Mouse (Mus musculus): ENCODE data around the gene Cyb5r3. TPM values are rescaled to one million over a fixed set of nuclear protein-coding genes. Genes with fewer than 3 reads are reported as not detected.

Cyb5r3 gene
- polyA plus RNA-seq, 1 experiment from 2014 or later = 154 TPM

DNA sequence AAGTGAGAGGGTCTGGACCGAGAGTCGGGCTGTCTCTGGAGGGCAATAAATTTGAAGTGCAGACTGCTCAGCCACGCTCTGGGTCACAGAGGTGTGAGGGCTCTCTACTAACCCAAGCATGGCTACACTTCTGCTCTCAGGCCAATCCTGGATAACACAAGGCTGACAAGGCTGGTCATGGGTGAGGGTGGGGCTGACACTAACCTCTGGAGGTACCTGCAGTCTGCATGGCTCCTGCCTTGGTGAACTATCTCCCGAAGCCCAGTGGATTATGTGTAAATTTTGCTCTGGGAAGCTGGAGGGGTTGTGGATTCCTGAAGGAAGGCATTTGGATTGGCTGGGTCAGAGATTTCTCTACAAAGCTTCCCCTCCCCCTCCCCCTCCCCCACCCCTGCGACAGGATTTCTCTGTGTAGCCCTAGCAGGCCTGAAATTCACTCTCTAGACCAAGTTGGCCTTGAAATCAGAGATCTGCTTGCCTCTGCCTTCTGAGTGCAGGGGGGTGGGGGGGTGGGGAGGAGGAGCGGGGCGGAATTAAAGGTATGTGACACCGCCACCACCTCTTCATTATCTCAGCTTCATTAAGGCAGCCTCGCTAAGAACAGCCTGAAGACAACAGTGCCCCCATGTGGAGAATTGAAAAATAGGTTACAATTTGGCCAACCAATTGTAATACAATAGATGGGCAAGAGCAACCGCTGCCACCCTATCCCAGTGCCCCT is 32.5 kb upstream of the Cyb5r3 start:
- WGBS (ENCODE audit: insufficient replicate concordance) = 22% methylated on average over 10 of the region's 10 CpGs
- Histone ChIP-seq H3K4me3 (ENCODE audit: low read depth, low read length) (0 out of 2 replicates have a peak overlapping the region, but pooled peaks have one; percentile 26), H3K9me3 (replicated peaks; ENCODE audit: control insufficient read depth, low read length) (no peaks in the 10 kb centered on the region), H3K27me3 (ENCODE audit: control insufficient read depth, insufficient read depth, low read length) (no peaks in the 10 kb centered on the region), H3K4me1 (ENCODE audit: control insufficient read depth, insufficient read depth, low read length) (peaks cover 2% of the 10 kb centered on the region; the same call in 1 of the 2 replicates), H3K9ac (ENCODE audit: low read depth, low read length) (no peak overlapping the region), H3K36me3 (ENCODE audit: control insufficient read depth, insufficient read depth, low read length) (no peaks in the 10 kb centered on the region), H3K27ac (ENCODE audit: low read depth, low read length) (no peak overlapping the region), H3K4me2 (peak overlapping the region; percentile 49)
- ATAC-seq (replicated peaks; ENCODE audit: insufficient number of reproducible peaks, low FRiP score, low TSS enrichment) = no peak

DNA sequence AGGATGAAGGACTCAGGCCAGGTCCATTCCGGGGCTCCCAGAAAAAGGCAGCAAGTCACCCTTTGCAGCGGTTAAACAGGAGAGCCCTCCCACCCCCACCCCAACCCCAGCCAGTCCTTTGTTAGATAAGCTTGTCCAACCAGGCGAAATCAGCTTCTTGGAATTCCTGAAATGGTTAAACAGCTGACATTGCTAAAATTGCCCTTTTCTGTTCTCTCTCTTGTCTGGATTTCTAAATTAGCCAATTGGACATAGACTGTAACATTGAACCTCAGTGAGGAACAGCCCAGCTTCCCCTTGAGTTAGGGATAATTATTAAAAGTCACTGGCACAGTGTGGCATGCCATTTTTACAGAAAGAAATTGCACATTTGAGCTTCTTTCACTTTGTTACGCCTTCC is 30.0 kb upstream of the Cyb5r3 start:
- 41% methylated on average over 4 of the region's 4 CpGs for WGBS (ENCODE audit: insufficient replicate concordance)
- Histone ChIP-seq H3K4me2 (no peak overlapping the region), H3K4me3 (ENCODE audit: low read depth, low read length) (no peak overlapping the region), H3K27ac (ENCODE audit: low read depth, low read length) (no peak overlapping the region), H3K9me3 (replicated peaks; ENCODE audit: control insufficient read depth, low read length) (no peaks in the 10 kb centered on the region), H3K9ac (ENCODE audit: low read depth, low read length) (no peak overlapping the region), H3K27me3 (ENCODE audit: control insufficient read depth, insufficient read depth, low read length) (no peaks in the 10 kb centered on the region), H3K36me3 (ENCODE audit: control insufficient read depth, insufficient read depth, low read length) (no peaks in the 10 kb centered on the region), H3K4me1 (ENCODE audit: control insufficient read depth, insufficient read depth, low read length) (no peaks in the 10 kb centered on the region)
- ATAC-seq (replicated peaks; ENCODE audit: insufficient number of reproducible peaks, low FRiP score, low TSS enrichment) = no peak

GRCm38 (mm10) chr15:83193413-83193812 is 21.0 kb upstream of the Cyb5r3 start:
- H3K9ac ChIP-seq (ENCODE audit: low read depth, low read length) = no peak overlapping the region
- H3K27ac ChIP-seq (ENCODE audit: low read depth, low read length) = no peak overlapping the region
- H3K4me2 ChIP-seq = no peak overlapping the region
- H3K36me3 ChIP-seq (ENCODE audit: control insufficient read depth, insufficient read depth, low read length) = no peaks in the 10 kb centered on the region
- no peaks in the 10 kb centered on the region for H3K4me1 ChIP-seq (ENCODE audit: control insufficient read depth, insufficient read depth, low read length)
- no peaks in the 10 kb centered on the region for H3K27me3 ChIP-seq (ENCODE audit: control insufficient read depth, insufficient read depth, low read length)
- no peak overlapping the region for H3K4me3 ChIP-seq (ENCODE audit: low read depth, low read length)
- no peaks in the 10 kb centered on the region for H3K9me3 ChIP-seq (replicated peaks; ENCODE audit: control insufficient read depth, low read length)
- ATAC-seq (replicated peaks; ENCODE audit: insufficient number of reproducible peaks, low FRiP score, low TSS enrichment) = no peak
- WGBS (ENCODE audit: insufficient replicate concordance) = 88% methylated on average over 4 of the region's 4 CpGs

- Histone ChIP-seq H3K9ac (ENCODE audit: low read depth, low read length) (no peak overlapping the region), H3K27me3 (ENCODE audit: control insufficient read depth, insufficient read depth, low read length) (no peaks in the 10 kb centered on the region), H3K9me3 (replicated peaks; ENCODE audit: control insufficient read depth, low read length) (no peaks in the 10 kb centered on the region), H3K4me1 (ENCODE audit: control insufficient read depth, insufficient read depth, low read length) (0 out of 2 replicates have a peak, but pooled peaks cover 2% of the 10 kb centered on the region), H3K4me2 (no peak overlapping the region), H3K36me3 (ENCODE audit: control insufficient read depth, insufficient read depth, low read length) (no peaks in the 10 kb centered on the region), H3K4me3 (ENCODE audit: low read depth, low read length) (no peak overlapping the region), H3K27ac (ENCODE audit: low read depth, low read length) (no peak overlapping the region)
- WGBS (ENCODE audit: insufficient replicate concordance) = 65% methylated on average over 5 of the region's 5 CpGs
- ATAC-seq (replicated peaks; ENCODE audit: insufficient number of reproducible peaks, low FRiP score, low TSS enrichment) = no peak
These were observed 10.0 kb upstream of the Cyb5r3 start for GRCm38 (mm10) chr15:83182351-83182750.

DNA sequence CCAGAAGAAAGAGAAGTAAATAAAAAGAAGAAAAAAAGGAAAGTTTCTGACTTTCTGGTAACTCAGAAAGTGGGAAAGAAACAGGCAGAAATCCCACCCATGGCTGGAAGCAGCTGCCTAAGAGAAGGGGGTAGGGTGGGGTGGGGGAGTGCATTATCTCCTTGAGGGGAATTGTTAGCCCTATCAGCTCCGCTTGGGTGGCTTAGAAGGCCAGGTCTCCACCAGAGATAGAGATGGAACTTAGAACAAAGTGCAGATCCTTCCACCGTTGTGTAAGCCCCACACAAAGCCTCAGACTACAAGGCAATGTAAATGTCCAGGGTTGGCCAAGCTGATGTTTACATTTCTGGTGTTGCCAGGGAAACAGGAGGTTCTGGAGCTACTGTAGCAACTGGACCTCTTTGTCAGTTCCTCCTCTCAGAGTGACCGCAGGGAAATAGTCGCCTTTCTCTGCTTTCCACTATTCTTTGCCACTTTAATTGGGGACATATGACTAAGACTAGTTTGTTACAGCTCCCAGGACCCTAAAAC is 9.5 kb upstream of the Cyb5r3 start:
- Histone ChIP-seq H3K9ac (ENCODE audit: low read depth, low read length) (no peak overlapping the region), H3K4me2 (no peak overlapping the region), H3K36me3 (ENCODE audit: control insufficient read depth, insufficient read depth, low read length) (no peaks in the 10 kb centered on the region), H3K4me1 (ENCODE audit: control insufficient read depth, insufficient read depth, low read length) (0 out of 2 replicates have a peak, but pooled peaks cover 2% of the 10 kb centered on the region), H3K4me3 (ENCODE audit: low read depth, low read length) (no peak overlapping the region), H3K9me3 (replicated peaks; ENCODE audit: control insufficient read depth, low read length) (no peaks in the 10 kb centered on the region), H3K27me3 (ENCODE audit: control insufficient read depth, insufficient read depth, low read length) (no peaks in the 10 kb centered on the region), H3K27ac (ENCODE audit: low read depth, low read length) (no peak overlapping the region)
- ATAC-seq (replicated peaks; ENCODE audit: insufficient number of reproducible peaks, low FRiP score, low TSS enrichment) = no peak
- WGBS (ENCODE audit: insufficient replicate concordance) = 38% methylated on average over 4 of the region's 4 CpGs

GRCm38 (mm10) chr15:83180004-83180403 is 7.6 kb upstream of the Cyb5r3 start:
- H3K4me1 ChIP-seq (ENCODE audit: control insufficient read depth, insufficient read depth, low read length) = 0 out of 2 replicates have a peak, but pooled peaks cover 2% of the 10 kb centered on the region
- WGBS (ENCODE audit: insufficient replicate concordance) = 82% methylated on average over 6 of the region's 6 CpGs
- H3K4me2 ChIP-seq = no peak overlapping the region
- no peak overlapping the region for H3K9ac ChIP-seq (ENCODE audit: low read depth, low read length)
- no peak for ATAC-seq (replicated peaks; ENCODE audit: insufficient number of reproducible peaks, low FRiP score, low TSS enrichment)
- H3K27me3 ChIP-seq (ENCODE audit: control insufficient read depth, insufficient read depth, low read length) = no peaks in the 10 kb centered on the region
- no peaks in the 10 kb centered on the region for H3K9me3 ChIP-seq (replicated peaks; ENCODE audit: control insufficient read depth, low read length)
- H3K36me3 ChIP-seq (ENCODE audit: control insufficient read depth, insufficient read depth, low read length) = no peaks in the 10 kb centered on the region
- no peak overlapping the region for H3K4me3 ChIP-seq (ENCODE audit: low read depth, low read length)
- H3K27ac ChIP-seq (ENCODE audit: low read depth, low read length) = no peak overlapping the region

DNA sequence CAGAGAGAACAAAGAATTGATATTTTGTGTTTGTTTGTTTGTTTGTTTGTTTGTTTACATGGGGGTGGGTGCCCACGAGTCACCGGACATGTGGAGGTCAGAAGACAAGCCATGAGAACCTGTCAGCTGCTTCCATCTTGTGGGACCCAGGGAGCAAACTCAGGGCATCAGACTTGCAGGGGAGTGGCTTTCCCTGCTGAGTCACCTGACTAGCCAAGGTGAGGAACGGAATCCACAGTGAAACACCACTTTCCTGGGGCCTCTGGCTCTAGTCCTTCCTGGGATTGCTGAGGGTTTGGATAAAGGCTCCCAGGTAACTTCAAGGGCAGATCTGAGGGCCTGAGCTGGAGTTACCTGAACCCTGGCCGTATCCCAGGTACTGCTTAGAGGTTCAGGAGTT is 4.3 kb upstream of the Cyb5r3 start:
- no peak overlapping the region for H3K9ac ChIP-seq (ENCODE audit: low read depth, low read length)
- H3K4me3 ChIP-seq (ENCODE audit: low read depth, low read length) = no peak overlapping the region
- no peak overlapping the region for H3K27ac ChIP-seq (ENCODE audit: low read depth, low read length)
- no peak for ATAC-seq (replicated peaks; ENCODE audit: insufficient number of reproducible peaks, low FRiP score, low TSS enrichment)
- H3K4me2 ChIP-seq = no peak overlapping the region
- H3K27me3 ChIP-seq (ENCODE audit: control insufficient read depth, insufficient read depth, low read length) = no peaks in the 10 kb centered on the region
- peaks cover 6% of the 10 kb centered on the region; the same call in 1 of the 2 replicates for H3K4me1 ChIP-seq (ENCODE audit: control insufficient read depth, insufficient read depth, low read length)
- no peaks in the 10 kb centered on the region for H3K36me3 ChIP-seq (ENCODE audit: control insufficient read depth, insufficient read depth, low read length)
- no peaks in the 10 kb centered on the region for H3K9me3 ChIP-seq (replicated peaks; ENCODE audit: control insufficient read depth, low read length)
- WGBS (ENCODE audit: insufficient replicate concordance) = 78% methylated on average over 4 of the region's 4 CpGs

- Histone ChIP-seq H3K27me3 (ENCODE audit: control insufficient read depth, insufficient read depth, low read length) (no peaks in the 10 kb centered on the region), H3K9ac (ENCODE audit: low read depth, low read length) (no peak overlapping the region), H3K4me3 (ENCODE audit: low read depth, low read length) (no peak overlapping the region), H3K4me1 (ENCODE audit: control insufficient read depth, insufficient read depth, low read length) (peaks cover 25% of the 10 kb centered on the region), H3K4me2 (no peak overlapping the region), H3K27ac (ENCODE audit: low read depth, low read length) (no peak overlapping the region), H3K36me3 (ENCODE audit: control insufficient read depth, insufficient read depth, low read length) (no peaks in the 10 kb centered on the region), H3K9me3 (replicated peaks; ENCODE audit: control insufficient read depth, low read length) (no peaks in the 10 kb centered on the region)
- no peak for ATAC-seq (replicated peaks; ENCODE audit: insufficient number of reproducible peaks, low FRiP score, low TSS enrichment)
- 77% methylated on average over 14 of the region's 14 CpGs for WGBS (ENCODE audit: insufficient replicate concordance)
These were observed 1.8 kb upstream of the Cyb5r3 start for GRCm38 (mm10) chr15:83173914-83174884.
